Mouse (Mus musculus) urinary bladder, postnatal 0 days (tissue): ENCODE measurements around the gene AU015836. TPM values are rescaled to one million over a fixed set of nuclear protein-coding genes. Genes with fewer than 3 reads are reported as not detected.

Source experiments
- polyA plus RNA-seq: library from polyadenylated mRNA; unstranded; fragments of >200 nt; fragmentation: Nextera tagmentation; extraction: Ambion mirVana; gene quantifications from 2 replicates; pipeline ENCODE4 v1.2.1, GENCODE M21; 2015

Gene AU015836
- not detected in 2 replicates for polyA plus RNA-seq

GRCm38 (mm10) chrX:93968444-93968843 lies at the start of gene AU015836:
Gene AU015836 (plus strand): TSS chrX:93968659.

Other genes with a start within 250 kb of the AU015836 start
- 31.1 and 39.6 TPM in 2 replicates for gene Pdk3, start 136.5 kb upstream of the AU015836 start, polyA plus RNA-seq
- gene Zfx, start 155.0 kb downstream of the AU015836 start, polyA plus RNA-seq: 14.7 and 18.4 TPM in 2 replicates
- gene Eif2s3x, start 244.2 kb downstream of the AU015836 start, polyA plus RNA-seq: 30.0 and 38.1 TPM in 2 replicates